Mouse (Mus musculus): ENCODE measurements around the gene Elovl4. TPM values are rescaled to one million over a fixed set of nuclear protein-coding genes. Genes with fewer than 3 reads are reported as not detected.
A peak's percentile ranks its signal among the peaks of the same experiment; 100 is the strongest.

Elovl4 gene
- 124 and 140 TPM in 2 replicates for polyA plus RNA-seq (2015; fragmentation: Nextera tagmentation; extraction: Ambion mirVana)

DNA sequence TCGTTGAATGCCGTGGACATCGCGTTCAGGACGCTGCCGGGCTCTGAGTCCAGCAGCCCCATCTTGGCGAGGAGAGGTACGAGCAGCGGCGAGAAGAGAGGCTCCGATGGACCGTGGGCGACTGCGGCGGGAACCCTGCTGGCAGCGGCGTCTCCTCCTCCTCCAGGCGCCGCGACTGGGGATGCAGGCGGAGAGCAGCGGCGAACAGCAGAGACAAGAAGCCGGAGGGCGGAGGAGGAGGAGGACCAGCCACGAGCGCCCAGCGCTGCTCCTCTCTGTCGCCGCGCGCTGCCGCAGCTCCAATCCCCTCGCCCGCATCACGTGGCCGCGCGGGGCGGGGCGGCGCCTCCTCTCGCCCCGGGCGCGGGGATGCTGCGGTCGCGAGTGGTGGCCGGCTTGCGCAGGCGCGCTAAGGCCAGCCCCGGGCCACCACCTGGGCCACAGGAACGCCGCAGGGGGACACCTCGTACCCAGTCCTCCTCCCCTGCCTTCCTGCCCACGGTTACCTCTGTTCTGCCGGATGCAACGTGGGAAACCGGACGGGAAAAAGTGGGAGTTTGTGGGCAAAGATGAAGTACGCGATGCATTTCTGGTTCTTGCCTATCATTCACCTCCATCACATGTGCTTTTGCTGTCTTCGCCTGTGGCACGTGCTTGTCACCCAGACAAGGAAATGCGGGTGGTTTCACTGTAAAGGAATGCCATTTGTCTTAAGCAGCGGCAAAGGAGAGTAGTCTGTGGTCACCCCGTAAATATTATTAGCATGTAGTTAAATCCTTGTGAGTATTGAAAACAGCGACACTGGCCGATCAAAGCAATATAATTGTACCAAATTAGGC lies at the start of gene Elovl4:
TSS of gene Elovl4 (minus strand) at position 301 of the 839 bp plus-strand sequence.
- Histone ChIP-seq H3K9ac (ENCODE audit: low read depth, low read length) (peak within 1 kb of the TSS; percentile 98), H3K36me3 (ENCODE audit: control insufficient read depth, insufficient read depth, low read length) (no peaks in the 10 kb centered on the region), H3K9me3 (ENCODE audit: control insufficient read depth, low read length) (no peaks in the 10 kb centered on the region), H3K4me3 (ENCODE audit: low read length) (peak within 1 kb of the TSS; percentile 93), H3K4me1 (ENCODE audit: control insufficient read depth, insufficient read depth, low read depth, low read length) (peaks cover 23% of the 10 kb centered on the region), H3K27ac (ENCODE audit: low read depth, low read length) (peak within 1 kb of the TSS; percentile 94), H3K4me2 (ENCODE audit: low read length) (peak within 1 kb of the TSS; percentile 85), H3K27me3 (replicated peaks; ENCODE audit: control insufficient read depth, insufficient read depth, low read length) (no peaks in the 10 kb centered on the region)
- ATAC-seq = peak; percentile 95
- WGBS = 2% methylated on average over 40 of the region's 71 CpGs

DNA sequence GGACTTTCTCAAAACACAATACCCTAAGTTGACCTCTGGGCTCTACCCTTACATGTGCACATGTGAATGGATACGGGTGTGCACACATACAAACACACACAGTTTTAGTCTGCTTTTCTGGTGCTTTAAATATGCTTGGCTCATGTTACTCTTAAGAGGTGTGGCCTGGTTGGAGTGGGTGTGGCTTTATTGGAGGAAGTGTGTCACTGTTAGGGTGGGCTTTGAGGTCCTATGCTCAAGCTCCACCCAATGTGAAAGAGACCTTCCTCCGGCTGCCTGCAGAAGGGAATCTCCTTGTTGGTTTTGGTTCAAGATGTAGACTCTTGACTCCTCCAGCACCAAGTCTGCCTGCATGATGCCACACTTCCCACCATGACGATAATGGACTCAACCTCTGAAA lies 46.4 kb upstream of the Elovl4 start:
- no peak for ATAC-seq

DNA sequence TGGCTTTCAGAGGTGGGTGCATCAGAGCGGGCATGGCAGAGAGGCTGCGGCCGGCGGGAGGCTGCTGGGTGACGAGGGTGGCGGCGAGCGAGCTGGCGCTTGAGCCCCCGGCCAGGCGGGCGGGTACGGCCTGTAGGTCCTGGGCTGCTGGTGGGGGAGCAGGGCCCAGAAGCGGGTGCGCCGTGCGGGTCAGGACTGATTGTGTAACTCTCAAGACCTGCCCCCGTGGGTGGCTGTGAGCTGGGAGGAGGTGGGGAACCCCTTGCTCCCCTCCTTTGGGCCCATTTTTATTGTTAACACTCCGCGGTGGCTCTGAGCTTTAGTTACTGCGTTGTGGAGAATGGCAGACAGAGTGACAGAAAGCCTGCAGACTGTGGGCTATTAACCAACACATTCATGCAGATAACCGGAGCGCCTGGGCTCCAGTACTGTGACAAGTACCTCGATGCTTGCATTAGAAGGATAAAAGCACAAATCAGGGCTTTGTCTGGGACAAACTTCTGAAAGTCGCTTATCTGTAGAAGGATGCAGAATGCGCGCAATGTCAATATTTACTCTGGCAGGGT lies 28.8 kb upstream of the Elovl4 start:
- Histone ChIP-seq H3K9me3 (ENCODE audit: control insufficient read depth, low read length) (no peaks in the 10 kb centered on the region), H3K36me3 (ENCODE audit: control insufficient read depth, insufficient read depth, low read length) (no peaks in the 10 kb centered on the region), H3K27me3 (replicated peaks; ENCODE audit: control insufficient read depth, insufficient read depth, low read length) (no peaks in the 10 kb centered on the region), H3K4me2 (ENCODE audit: low read length) (peak overlapping the region; percentile 81), H3K9ac (ENCODE audit: low read depth, low read length) (peak overlapping the region; percentile 61), H3K27ac (ENCODE audit: low read depth, low read length) (no peak overlapping the region), H3K4me1 (ENCODE audit: control insufficient read depth, insufficient read depth, low read depth, low read length) (peaks cover 5% of the 10 kb centered on the region), H3K4me3 (ENCODE audit: low read length) (peak overlapping the region; percentile 54)
- WGBS = 2% methylated on average over 27 of the region's 27 CpGs
- peak; percentile 82 for ATAC-seq

More for the DNA sequence above, 46.4 kb upstream of the Elovl4 start:
- WGBS = 96% methylated on average over 3 of the region's 3 CpGs
- H3K4me3 ChIP-seq (ENCODE audit: low read length) = no peak overlapping the region
- H3K9me3 ChIP-seq (ENCODE audit: control insufficient read depth, low read length) = no peaks in the 10 kb centered on the region
- H3K36me3 ChIP-seq (ENCODE audit: control insufficient read depth, insufficient read depth, low read length) = no peaks in the 10 kb centered on the region
- no peak overlapping the region for H3K27ac ChIP-seq (ENCODE audit: low read depth, low read length)
- no peak overlapping the region for H3K9ac ChIP-seq (ENCODE audit: low read depth, low read length)
- H3K4me1 ChIP-seq (ENCODE audit: control insufficient read depth, insufficient read depth, low read depth, low read length) = no peaks in the 10 kb centered on the region
- no peaks in the 10 kb centered on the region for H3K27me3 ChIP-seq (replicated peaks; ENCODE audit: control insufficient read depth, insufficient read depth, low read length)
- no peak overlapping the region for H3K4me2 ChIP-seq (ENCODE audit: low read length)

DNA sequence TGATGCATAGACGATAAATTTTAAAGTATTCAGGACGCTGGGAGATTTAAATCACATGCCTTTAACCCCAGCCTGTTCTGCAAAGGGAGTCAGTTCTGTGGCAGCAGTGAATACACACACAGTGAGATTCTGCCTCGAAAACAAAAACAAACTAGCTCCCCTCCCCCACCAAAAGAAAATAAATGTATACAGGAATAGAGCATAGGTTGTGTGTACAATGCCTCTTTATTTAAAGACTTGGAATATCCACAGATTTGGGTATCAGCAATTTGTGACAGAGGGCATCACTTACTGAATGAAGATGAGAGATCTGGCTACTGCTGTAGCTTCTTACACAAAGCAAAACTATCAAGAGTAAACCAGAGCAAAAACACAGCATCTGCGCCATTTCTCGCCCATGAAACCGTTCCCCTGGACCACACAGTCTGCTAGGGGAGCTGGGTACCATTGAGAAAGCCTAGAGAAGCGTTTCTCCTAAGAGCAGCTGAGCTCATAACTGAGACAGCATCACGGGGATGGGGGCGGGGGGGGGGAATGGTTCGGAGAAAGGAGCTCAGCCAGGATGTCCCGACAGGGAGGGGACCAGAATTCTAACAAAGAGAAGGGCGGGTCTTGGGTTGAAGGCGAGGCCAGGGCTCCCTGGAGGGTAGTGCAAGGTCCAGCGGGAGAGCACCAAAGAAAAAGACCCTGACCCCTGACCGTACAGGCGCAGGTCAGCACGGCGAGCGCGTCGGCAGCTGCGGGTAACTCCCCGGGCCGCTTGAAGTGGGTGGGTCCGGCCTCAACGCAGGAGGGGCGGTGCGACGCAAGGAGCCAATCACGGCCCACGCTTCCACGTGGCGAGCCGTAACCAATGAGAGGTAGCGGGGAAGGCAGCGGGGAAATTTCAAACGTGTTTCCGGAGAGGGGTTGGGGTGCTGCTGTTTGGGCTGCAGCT lies 28.0 kb upstream of the Elovl4 start, which contains the start of gene Ttk:
TSS of gene Ttk (plus strand) at position 879 of the 937 bp plus-strand sequence.
- ATAC-seq = peak; percentile 100
- H3K27ac ChIP-seq (ENCODE audit: low read depth, low read length) = peak within 1 kb of the TSS; percentile 93
- no peaks in the 10 kb centered on the region for H3K9me3 ChIP-seq (ENCODE audit: control insufficient read depth, low read length)
- H3K4me1 ChIP-seq (ENCODE audit: control insufficient read depth, insufficient read depth, low read depth, low read length) = peaks cover 5% of the 10 kb centered on the region
- H3K4me3 ChIP-seq (ENCODE audit: low read length) = peak within 1 kb of the TSS; percentile 54
- peak within 1 kb of the TSS; percentile 68 for H3K9ac ChIP-seq (ENCODE audit: low read depth, low read length)
- under 1% methylated on average over 38 of the region's 38 CpGs for WGBS
- H3K4me2 ChIP-seq (ENCODE audit: low read length) = peak within 1 kb of the TSS; percentile 81
- no peaks in the 10 kb centered on the region for H3K27me3 ChIP-seq (replicated peaks; ENCODE audit: control insufficient read depth, insufficient read depth, low read length)
- no peaks in the 10 kb centered on the region for H3K36me3 ChIP-seq (ENCODE audit: control insufficient read depth, insufficient read depth, low read length)

DNA sequence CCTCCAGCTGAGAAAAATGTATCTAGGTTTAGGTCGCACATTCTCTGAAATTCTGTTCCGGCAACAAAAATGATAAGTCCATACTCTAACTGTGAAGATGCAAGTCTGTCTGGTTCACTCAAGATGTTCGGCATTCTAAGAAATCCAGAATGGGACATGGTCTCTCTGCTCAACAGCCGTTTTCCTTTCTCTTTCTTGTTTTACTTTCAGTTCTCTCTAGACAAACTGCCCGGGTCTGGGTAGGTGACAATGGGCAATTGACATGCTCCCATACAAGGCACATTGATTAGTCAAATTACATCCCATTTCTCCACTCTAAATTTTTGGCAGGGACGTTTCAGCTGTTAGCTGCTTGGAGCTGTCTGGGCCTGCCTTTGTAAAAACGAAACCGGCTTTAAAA lies 25.1 kb upstream of the Elovl4 start:
- no peak overlapping the region for H3K9ac ChIP-seq (ENCODE audit: low read depth, low read length)
- H3K27me3 ChIP-seq (replicated peaks; ENCODE audit: control insufficient read depth, insufficient read depth, low read length) = no peaks in the 10 kb centered on the region
- WGBS = 81% methylated on average over 8 of the region's 8 CpGs
- H3K36me3 ChIP-seq (ENCODE audit: control insufficient read depth, insufficient read depth, low read length) = no peaks in the 10 kb centered on the region
- H3K4me3 ChIP-seq (ENCODE audit: low read length) = no peak overlapping the region
- H3K4me1 ChIP-seq (ENCODE audit: control insufficient read depth, insufficient read depth, low read depth, low read length) = peaks cover 5% of the 10 kb centered on the region
- H3K27ac ChIP-seq (ENCODE audit: low read depth, low read length) = no peak overlapping the region
- H3K4me2 ChIP-seq (ENCODE audit: low read length) = no peak overlapping the region
- H3K9me3 ChIP-seq (ENCODE audit: control insufficient read depth, low read length) = no peaks in the 10 kb centered on the region
- no peak for ATAC-seq

DNA sequence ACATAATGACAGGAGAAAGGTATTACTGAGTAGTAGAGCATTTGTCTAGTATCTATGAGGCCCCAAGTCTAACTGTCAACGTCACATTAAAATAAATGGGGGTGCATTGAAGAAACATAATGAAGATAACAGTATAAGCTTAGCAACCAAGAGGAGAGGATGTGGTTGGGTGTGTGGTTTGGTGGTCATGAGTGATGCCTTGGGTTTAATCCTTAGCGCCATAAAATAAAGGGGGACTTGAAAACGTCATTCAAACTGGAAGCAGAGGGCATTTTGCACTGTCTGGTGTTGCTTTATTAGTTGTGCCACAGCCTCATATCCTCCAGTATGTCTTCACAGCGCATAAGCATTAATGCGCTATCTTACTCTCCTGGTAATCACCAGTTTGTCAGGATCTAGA lies 23.8 kb upstream of the Elovl4 start:
- no peaks in the 10 kb centered on the region for H3K9me3 ChIP-seq (ENCODE audit: control insufficient read depth, low read length)
- no peak overlapping the region for H3K9ac ChIP-seq (ENCODE audit: low read depth, low read length)
- no peak overlapping the region for H3K4me3 ChIP-seq (ENCODE audit: low read length)
- no peak for ATAC-seq
- peaks cover 1% of the 10 kb centered on the region for H3K4me1 ChIP-seq (ENCODE audit: control insufficient read depth, insufficient read depth, low read depth, low read length)
- H3K36me3 ChIP-seq (ENCODE audit: control insufficient read depth, insufficient read depth, low read length) = no peaks in the 10 kb centered on the region
- no peak overlapping the region for H3K4me2 ChIP-seq (ENCODE audit: low read length)
- WGBS = 86% methylated on average over 5 of the region's 5 CpGs
- no peak overlapping the region for H3K27ac ChIP-seq (ENCODE audit: low read depth, low read length)
- no peaks in the 10 kb centered on the region for H3K27me3 ChIP-seq (replicated peaks; ENCODE audit: control insufficient read depth, insufficient read depth, low read length)

DNA sequence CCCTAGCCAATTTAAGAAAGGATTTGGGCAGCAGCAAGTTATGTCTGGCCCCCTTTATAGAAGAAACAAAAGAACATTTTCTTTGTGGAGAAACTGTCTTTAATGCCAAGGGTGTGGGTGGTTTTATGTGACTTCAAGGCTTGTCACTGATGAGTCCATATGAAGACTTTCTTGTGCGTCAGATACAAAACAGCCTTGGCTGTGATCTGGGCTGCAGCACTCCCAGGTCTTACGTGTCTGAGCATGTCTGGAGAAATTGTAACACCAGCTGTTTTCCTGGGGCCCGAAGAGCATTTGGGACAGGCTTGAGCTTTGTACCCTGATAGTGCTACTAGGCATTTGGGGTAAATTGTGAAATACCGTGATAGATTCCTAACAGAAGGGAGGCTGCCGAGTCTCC lies 16.8 kb upstream of the Elovl4 start:
- no peaks in the 10 kb centered on the region for H3K27me3 ChIP-seq (replicated peaks; ENCODE audit: control insufficient read depth, insufficient read depth, low read length)
- 81% methylated on average over 5 of the region's 5 CpGs for WGBS
- H3K4me3 ChIP-seq (ENCODE audit: low read length) = no peak overlapping the region
- no peak overlapping the region for H3K27ac ChIP-seq (ENCODE audit: low read depth, low read length)
- no peak overlapping the region for H3K9ac ChIP-seq (ENCODE audit: low read depth, low read length)
- no peaks in the 10 kb centered on the region for H3K9me3 ChIP-seq (ENCODE audit: control insufficient read depth, low read length)
- no peak overlapping the region for H3K4me2 ChIP-seq (ENCODE audit: low read length)
- no peak for ATAC-seq
- H3K36me3 ChIP-seq (ENCODE audit: control insufficient read depth, insufficient read depth, low read length) = no peaks in the 10 kb centered on the region
- H3K4me1 ChIP-seq (ENCODE audit: control insufficient read depth, insufficient read depth, low read depth, low read length) = no peaks in the 10 kb centered on the region

DNA sequence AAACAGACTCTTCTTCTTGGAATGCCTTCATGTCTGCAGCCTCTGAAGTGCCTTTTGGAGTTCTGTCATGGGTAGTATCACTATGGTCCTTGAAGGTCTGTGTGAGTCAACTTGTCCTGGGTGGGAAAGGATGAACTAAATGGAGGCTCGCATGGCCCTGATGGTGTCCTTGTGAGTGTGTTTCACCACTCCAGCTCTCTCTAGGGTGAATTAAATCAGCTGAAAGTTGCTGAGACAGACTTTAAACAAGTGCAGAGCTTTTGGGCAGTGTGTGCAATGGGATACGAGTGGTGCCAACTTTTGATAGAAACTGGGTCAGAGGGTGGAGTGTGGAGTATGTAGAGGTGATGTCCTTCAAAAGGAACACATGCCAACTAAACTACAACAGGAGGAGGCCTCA lies 14.9 kb upstream of the Elovl4 start:
- Histone ChIP-seq H3K36me3 (ENCODE audit: control insufficient read depth, insufficient read depth, low read length) (no peaks in the 10 kb centered on the region), H3K27ac (ENCODE audit: low read depth, low read length) (no peak overlapping the region), H3K4me2 (ENCODE audit: low read length) (no peak overlapping the region), H3K4me3 (ENCODE audit: low read length) (no peak overlapping the region), H3K9ac (ENCODE audit: low read depth, low read length) (no peak overlapping the region), H3K9me3 (ENCODE audit: control insufficient read depth, low read length) (no peaks in the 10 kb centered on the region), H3K27me3 (replicated peaks; ENCODE audit: control insufficient read depth, insufficient read depth, low read length) (no peaks in the 10 kb centered on the region), H3K4me1 (ENCODE audit: control insufficient read depth, insufficient read depth, low read depth, low read length) (no peaks in the 10 kb centered on the region)
- WGBS = 94% methylated on average over 2 of the region's 2 CpGs
- ATAC-seq = no peak
